Mouse (Mus musculus): ENCODE data around the gene Nhlrc2.
"Not testable (repeated sequence)": the region's sequence is repeated elsewhere in the genome, so short reads cannot be mapped to it uniquely, and the experiment has no call there.

Nhlrc2 gene

GRCm38 (mm10) chr19:56548230-56549032, at the start of gene Nhlrc2:
Gene Nhlrc2 (plus strand): TSS chr19:56548261.
- DNase-seq (ENCODE audit: low read depth, low spot score), result peak; percentile 86

GRCm38 (mm10) chr19:56503069-56503468, 45.0 kb upstream of the Nhlrc2 start:
- DNase-seq (ENCODE audit: low read depth, low spot score), result not testable (repeated sequence)

DNA sequence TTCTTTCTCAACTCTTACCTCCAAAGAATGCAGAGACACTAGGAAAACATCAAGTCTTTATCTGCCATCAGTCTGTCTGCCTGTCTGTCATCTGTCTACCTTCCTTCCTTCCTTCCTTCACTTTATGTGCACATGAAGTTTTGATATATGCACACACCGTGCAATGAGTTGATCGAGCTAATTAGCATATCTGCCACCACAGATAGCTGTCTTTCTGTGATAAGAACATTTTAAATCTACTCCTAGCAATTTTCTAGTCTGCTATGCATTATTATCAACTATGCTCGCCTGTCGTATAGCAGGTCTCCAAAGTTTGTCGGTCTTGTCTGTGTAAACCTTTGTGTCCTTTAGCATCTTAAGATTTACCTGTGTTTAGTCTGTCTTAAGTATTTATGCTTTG, 44.5 kb upstream of the Nhlrc2 start:
- DNase-seq (ENCODE audit: low read depth, low spot score), result not testable (repeated sequence)

- not testable (repeated sequence) for DNase-seq (ENCODE audit: low read depth, low spot score)
Measured at GRCm38 (mm10) chr19:56511207-56511606, 36.9 kb upstream of the Nhlrc2 start.

- not testable (repeated sequence) for DNase-seq (ENCODE audit: low read depth, low spot score)
Measured at GRCm38 (mm10) chr19:56513527-56513926, 34.5 kb upstream of the Nhlrc2 start.

DNA sequence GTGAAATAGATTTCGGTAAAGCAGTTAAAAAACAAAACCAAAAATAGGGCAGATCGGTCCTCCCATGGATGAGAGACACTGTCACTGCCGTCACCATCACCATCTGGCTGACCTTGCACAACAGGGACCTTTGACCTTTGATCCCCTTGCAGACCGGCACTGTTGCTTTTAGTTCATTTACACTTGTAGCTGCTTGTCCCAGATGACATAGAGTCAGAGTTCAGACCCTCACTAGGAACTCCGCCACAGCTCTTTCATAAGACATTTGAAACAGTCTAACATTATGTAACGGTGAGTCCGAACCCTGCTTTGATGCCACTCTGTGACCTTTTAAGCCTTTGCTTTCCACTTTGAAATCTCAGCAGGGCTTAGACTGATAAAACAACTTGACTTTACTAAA, 28.7 kb upstream of the Nhlrc2 start:
- DNase-seq (ENCODE audit: low read depth, low spot score), result not testable (repeated sequence)

DNA sequence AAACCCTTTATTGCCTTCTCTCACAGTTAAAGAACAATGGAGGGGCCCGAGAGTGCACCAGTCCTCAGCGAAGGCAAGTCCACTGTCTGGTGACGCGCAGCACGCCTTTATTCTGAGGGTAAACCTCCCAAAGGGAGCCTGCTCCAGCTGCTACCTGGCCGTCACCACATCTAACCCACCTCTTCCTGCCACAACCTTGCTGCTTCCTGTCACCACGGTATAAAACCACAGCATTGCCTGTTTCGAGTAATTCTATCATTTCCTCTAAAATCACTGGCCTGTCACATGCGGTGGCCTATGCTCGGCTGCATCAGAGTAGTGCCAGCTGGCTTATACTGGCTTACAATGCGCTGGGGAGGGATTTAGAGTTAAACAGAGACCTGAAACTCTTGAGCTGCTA, 17.5 kb upstream of the Nhlrc2 start:
- DNase-seq (ENCODE audit: low read depth, low spot score), result not testable (repeated sequence)

DNA sequence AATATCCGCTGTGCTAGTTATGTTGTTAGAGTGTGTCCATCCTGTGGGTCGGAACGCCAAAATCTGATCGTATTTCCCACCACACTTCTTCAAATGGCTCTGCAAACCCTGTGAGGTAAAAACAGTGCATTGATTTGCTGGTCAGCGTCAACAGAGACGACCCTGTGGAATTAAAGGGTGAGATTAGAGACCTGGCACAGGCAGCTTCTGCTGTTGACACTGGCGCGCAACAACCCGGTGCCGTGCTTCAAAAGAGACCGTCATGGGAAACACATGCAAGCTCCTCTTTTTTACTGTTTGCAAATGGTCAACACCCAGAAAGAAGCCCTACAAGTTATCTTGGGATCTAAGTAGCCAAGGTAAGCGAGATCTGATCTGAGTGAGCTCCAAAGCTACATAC, 16.8 kb upstream of the Nhlrc2 start:
- DNase-seq (ENCODE audit: low read depth, low spot score), result no peak

GRCm38 (mm10) chr19:56533291-56534071, 14.6 kb upstream of the Nhlrc2 start:
- no peak for DNase-seq (ENCODE audit: low read depth, low spot score)

GRCm38 (mm10) chr19:56534337-56534736, 13.7 kb upstream of the Nhlrc2 start:
- no peak for DNase-seq (ENCODE audit: low read depth, low spot score)

DNA sequence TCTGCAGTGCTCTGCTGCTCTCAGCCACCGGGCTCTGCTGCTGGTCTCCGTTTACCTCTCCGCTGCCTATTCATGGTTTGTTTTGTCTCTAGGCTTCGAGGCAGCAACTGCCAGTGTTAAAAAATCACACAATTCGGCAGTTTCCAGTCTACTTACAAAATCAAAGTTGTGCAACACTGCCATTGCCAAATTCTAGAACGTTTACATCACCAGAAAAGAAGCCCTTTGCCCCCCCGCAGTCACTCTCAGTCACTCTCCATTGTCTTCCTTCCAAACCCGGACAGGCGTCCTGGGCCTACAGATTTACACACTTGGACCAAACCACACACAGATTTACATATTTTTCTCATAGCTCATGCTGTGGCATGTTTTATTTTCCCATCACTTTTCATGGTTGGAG, 13.0 kb upstream of the Nhlrc2 start:
- no peak for DNase-seq (ENCODE audit: low read depth, low spot score)

DNA sequence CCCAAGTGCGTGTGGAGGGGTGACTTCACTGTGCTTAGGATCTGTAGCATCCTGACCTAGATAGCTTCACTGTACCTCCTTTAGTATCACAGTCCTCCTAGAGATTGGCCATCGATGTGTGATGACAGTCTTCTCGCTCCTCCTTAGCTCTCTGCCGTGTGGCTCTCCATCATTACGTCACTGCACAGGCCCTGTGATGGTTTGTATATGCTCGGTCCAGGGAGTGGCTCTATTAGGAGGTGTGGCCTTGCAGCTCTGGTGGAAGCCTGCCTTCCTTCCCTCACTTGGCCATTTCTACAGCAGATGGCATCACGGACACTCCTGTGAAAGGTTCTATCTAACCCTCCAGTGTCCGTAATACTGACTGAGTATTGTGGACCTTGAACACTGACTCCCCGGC, 12.3 kb upstream of the Nhlrc2 start:
- no peak for DNase-seq (ENCODE audit: low read depth, low spot score)

DNA sequence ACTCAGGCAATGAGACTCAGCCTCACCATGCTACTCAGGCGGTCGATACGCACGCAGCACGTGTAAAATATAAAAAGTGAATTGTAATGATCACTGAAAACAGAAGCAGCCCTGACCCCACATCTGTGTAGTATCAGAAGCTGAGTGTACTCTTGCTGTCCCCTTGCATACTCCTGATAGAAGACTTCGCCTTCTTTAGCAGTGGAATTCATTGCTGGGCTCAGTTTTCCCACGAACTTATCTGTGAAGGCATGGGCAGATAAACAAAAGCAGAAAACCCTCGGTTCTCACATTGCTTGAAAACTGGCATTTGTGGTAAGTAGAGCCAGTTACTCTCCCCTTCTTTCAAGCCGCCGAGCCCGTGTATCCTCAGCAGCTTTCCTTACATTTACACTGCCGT, 4.7 kb upstream of the Nhlrc2 start:
- DNase-seq (ENCODE audit: low read depth, low spot score), result no peak

GRCm38 (mm10) chr19:56544681-56545388, 3.2 kb upstream of the Nhlrc2 start:
- DNase-seq (ENCODE audit: low read depth, low spot score), result no peak

DNA sequence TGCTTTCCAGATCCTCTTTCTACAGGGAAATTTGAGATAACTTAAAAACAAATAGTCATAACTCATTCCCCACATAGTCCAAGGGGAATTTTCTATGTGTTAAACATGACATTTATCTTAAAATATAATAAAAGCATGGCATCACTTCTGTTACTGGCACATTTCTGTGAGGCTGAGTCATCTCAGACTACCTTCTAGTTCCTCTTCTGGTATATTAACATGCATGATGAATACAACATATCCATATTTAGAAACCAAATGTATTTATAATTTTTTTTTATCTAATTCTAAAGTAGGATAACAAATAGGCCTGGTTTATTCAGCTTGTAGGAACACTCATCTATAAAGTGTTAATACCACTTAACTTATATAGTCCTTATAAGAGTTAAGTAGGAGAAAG, 2.0 kb upstream of the Nhlrc2 start:
- DNase-seq (ENCODE audit: low read depth, low spot score), result no peak

GRCm38 (mm10) chr19:56547456-56548229, 418 bp upstream of the Nhlrc2 start, which contains the start of gene Dclre1a:
Gene Dclre1a (minus strand): TSS chr19:56548222.
- DNase-seq (ENCODE audit: low read depth, low spot score), result no peak

GRCm38 (mm10) chr19:56549033-56549680, 1.1 kb downstream of the Nhlrc2 start:
- no peak for DNase-seq (ENCODE audit: low read depth, low spot score)

DNA sequence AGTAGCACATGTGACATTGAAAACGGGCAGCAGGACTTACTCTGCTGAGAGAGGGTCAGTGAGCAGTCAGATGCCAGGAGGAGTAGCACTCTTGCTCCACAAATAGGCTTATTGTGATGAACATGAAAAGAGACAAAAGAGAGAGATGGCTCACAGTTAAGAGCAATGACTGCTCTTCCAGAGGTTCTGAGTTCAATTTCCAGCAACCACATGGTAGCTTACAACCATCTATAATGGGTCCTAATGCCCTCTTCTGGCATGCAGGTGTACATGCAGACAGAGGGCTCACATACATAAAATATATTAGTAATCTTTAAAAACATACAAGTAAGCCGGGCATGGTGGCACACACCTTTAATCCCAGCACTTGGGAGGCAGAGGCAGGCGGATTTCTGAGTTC, 5.1 kb downstream of the Nhlrc2 start:
- DNase-seq (ENCODE audit: low read depth, low spot score), result no peak

GRCm38 (mm10) chr19:56555972-56556371, 7.9 kb downstream of the Nhlrc2 start:
- no peak for DNase-seq (ENCODE audit: low read depth, low spot score)

GRCm38 (mm10) chr19:56562433-56563138, 14.5 kb downstream of the Nhlrc2 start:
- no peak for DNase-seq (ENCODE audit: low read depth, low spot score)
